Mouse (Mus musculus) testis, adult 2 months (tissue): Measurements from ENCODE around the gene Syngr1.

ENCODE experiments used
- CTCF ChIP-seq: fragments of 200-500 bp; IDR thresholded peaks from 2 replicates; pipeline ENCODE4 v1.5.1; 2012; ENCODE audit warnings: low read depth, mild to moderate bottlenecking, inconsistent platforms, low read length, moderate library complexity; ENCODE audit not compliant: control insufficient read depth, insufficient read depth, insufficient replicate concordance
- POLR2A ChIP-seq: fragments of 200-500 bp; IDR thresholded peaks from 2 replicates; pipeline ENCODE4 v1.6.1; 2012; ENCODE audit warnings: low read depth, mild to moderate bottlenecking, inconsistent platforms, low read length, moderate library complexity; ENCODE audit not compliant: control insufficient read depth

- TF ChIP-seq CTCF (no peak), POLR2A (no peak)
Observed at GRCm38 (mm10) chr15:80069171-80069570, 22.0 kb upstream of the Syngr1 start.
